Mouse (Mus musculus) kidney, adult 2 months (tissue): ENCODE data around the gene Lrp8.

Experiments
- CTCF ChIP-seq: fragments of 200-500 bp; conservative IDR thresholded peaks from 2 replicates; pipeline ENCODE4 v1.5.1; 2011; ENCODE audit warnings: low read depth, mild to moderate bottlenecking, control low read depth, low read length, moderate library complexity, mixed read lengths; ENCODE audit not compliant: insufficient read depth, insufficient read length
- POLR2A ChIP-seq: fragments of 200-500 bp; IDR thresholded peaks from one replicate; pipeline ENCODE4 v1.6.1; 2011; ENCODE audit warnings: low read depth, low read length, control low read depth

GRCm38 (mm10) chr4:107802450-107803331 lies 630 bp downstream of the Lrp8 start:
- TF ChIP-seq CTCF (no peak), POLR2A (no peak)
